Mouse (Mus musculus) testis, adult 2 months (tissue): Measurements from ENCODE around the gene Tmod2.

Experiments used
- CTCF ChIP-seq: fragments of 200-500 bp; IDR thresholded peaks from 2 replicates; pipeline ENCODE4 v1.5.1; 2012; ENCODE audit warnings: low read depth, mild to moderate bottlenecking, inconsistent platforms, low read length, moderate library complexity; ENCODE audit not compliant: control insufficient read depth, insufficient read depth, insufficient replicate concordance
- POLR2A ChIP-seq: fragments of 200-500 bp; IDR thresholded peaks from 2 replicates; pipeline ENCODE4 v1.6.1; 2012; ENCODE audit warnings: low read depth, mild to moderate bottlenecking, inconsistent platforms, low read length, moderate library complexity; ENCODE audit not compliant: control insufficient read depth

DNA sequence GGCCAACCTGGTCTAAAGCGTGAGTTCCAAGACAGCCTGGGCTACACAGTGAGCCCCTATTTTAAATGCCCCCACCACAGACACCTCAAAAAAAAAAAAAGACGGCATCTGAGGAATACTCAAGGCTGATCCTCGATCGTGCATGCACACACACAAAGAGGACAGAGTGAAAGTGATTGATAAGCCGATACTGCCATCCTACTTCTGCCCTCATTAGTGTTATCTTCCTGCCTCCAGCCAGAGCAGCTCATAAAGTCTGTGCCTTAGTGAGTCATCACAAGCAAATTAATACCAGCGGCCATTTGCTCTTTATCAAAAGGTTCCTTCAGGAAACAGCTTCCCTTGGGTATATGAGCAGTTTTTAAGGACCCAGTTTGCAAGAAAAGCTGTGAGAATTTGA is 47.5 kb downstream of the Tmod2 start:
- TF ChIP-seq CTCF = no peak
- no peak for TF ChIP-seq POLR2A
